Mouse (Mus musculus) hematopoietic stem cell, adult 5-6 weeks (primary cell): Measurements from ENCODE around the gene Cacna2d2. TPM values are rescaled to one million over a fixed set of nuclear protein-coding genes. Genes with fewer than 3 reads are reported as not detected.
"Not testable (repeated sequence)": the region's sequence is repeated elsewhere in the genome, so short reads cannot be mapped to it uniquely, and the experiment has no call there.

ENCODE experiments used
- ATAC-seq, 2 experiments: fragments of 125-278 bp in 1 of 2; replicated peaks in 1 of 2; 2 replicates each; pipeline ENCODE4 v1.8.0; 2016 to 2017; ENCODE audit warnings: inconsistent platforms in 2 of 2, mild to moderate bottlenecking in 2 of 2, moderate number of reproducible peaks in 2 of 2, low read depth in 1 of 2, moderate TSS enrichment in 1 of 2; ENCODE audit not compliant: low FRiP score in 2 of 2, poor library complexity in 2 of 2, severe bottlenecking in 2 of 2, insufficient read depth in 1 of 2, low TSS enrichment in 1 of 2
- total RNA-seq: library from RNA; stranded (forward); fragments of 172-1452, 232-1000 nt; gene quantifications from 2 replicates; pipeline ENCODE4 v1.2.3, GENCODE M21; 2017

The Cacna2d2 gene
- total RNA-seq, 1 experiment from 2014 or later = 1.8 TPM

DNA sequence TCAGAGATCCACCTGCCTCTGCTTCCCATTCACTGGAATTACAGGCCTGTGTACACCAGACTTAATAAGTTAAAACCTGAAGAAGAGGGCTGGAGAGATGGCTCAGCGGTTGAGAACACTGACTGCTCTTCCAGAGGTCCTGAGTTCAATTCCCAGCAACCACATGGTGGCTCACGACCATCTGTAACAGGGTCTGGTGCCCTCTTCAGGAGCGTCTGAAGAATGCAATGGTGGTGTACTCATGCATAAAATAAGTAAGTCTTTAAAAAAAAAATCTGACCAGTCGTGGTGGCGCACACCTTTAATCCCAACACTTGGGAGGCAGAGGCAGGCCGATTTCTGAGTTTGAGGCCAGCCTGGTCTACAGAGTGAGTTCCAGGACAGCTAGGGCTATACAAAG is 174.4 kb downstream of the Cacna2d2 start:
- ATAC-seq = not testable (repeated sequence)

DNA sequence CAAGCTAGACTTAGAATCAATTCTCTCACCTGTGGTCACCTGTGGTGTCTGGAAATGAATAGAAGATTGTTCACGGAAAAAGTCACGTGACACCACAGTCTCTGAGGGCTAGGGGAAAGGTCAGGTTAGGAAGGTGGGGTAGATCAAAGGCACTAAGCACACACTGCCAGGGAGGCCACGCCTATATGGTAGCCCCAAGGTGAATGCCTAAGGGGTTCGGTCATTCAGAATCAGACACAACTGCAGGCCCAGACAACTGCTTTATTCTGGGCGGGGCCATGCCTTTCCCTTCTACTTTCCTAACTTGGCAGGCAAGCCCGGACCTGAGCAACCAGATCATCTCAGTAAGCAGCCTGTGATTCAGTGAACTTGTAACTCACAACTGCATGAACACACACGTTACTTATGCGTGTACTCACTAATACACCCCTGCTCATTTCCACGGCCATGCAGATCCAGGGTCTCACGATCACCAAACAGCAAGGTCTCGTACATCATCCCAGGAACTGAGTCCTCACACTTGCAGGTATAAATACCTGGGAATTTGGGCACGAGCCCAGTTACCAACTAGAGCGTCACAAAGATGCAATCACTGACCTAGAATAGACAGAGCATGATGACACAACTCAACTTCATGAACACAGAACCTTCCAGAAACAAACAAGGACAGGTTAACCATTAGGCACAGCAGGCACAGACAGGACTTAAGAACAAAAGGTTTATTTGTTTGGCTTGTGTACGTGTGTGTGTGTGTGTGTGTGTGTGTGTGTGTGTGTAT is 176.4 kb downstream of the Cacna2d2 start:
- no peak for ATAC-seq

DNA sequence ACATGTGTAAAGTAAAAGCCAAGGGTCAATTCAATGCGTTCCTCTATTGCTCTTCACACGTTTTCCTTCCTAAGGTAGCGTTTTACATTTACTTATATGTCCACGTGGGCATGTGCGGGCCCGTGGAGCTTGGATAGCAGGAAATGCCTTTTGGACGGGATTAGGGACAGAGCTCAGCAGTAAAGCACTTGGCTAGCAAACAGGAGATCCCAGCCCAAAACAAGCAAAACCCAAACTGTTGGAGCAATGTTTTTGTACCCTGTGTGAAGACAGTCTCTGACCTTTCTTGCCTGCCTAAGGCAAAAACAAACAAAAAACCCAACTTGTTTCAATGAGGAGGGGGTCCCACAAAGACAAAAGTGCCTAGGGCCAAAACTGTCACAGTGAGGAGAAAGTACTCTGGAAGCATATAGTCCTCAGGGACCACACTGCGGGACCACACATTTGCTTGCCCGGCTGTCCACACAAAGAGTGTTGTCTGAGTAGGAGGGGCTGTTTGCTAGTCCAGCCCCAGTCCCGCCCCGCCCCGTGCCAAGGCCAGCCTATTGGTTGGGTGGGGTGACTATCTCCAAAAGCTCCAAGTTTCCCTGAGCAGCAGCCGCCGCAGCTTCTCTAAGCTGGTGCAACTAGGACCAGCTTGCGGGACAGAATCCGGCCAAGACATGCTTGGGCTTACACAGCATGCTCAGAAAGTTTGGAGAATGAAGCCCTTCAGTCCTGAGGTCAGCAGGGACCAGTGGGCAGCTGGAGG is 177.1 kb downstream of the Cacna2d2 start, which contains the start of gene Hyal1:
Gene Hyal1 (plus strand): TSS at position 571 of the 751 bp plus-strand sequence.
- peak; percentile 39 to 46; a peak in 2 of 4 replicates for ATAC-seq

DNA sequence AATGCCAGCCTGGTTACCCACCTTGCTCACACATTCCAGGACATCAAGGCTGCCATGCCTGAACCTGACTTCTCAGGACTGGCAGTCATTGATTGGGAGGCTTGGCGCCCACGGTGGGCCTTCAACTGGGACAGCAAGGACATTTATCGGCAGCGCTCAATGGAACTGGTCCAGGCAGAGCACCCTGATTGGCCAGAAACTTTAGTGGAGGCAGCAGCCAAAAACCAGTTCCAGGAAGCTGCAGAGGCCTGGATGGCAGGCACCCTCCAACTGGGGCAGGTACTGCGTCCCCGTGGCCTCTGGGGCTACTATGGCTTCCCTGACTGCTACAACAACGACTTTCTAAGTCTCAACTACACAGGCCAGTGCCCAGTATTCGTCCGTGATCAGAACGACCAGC is 178.5 kb downstream of the Cacna2d2 start:
- ATAC-seq = no peak

DNA sequence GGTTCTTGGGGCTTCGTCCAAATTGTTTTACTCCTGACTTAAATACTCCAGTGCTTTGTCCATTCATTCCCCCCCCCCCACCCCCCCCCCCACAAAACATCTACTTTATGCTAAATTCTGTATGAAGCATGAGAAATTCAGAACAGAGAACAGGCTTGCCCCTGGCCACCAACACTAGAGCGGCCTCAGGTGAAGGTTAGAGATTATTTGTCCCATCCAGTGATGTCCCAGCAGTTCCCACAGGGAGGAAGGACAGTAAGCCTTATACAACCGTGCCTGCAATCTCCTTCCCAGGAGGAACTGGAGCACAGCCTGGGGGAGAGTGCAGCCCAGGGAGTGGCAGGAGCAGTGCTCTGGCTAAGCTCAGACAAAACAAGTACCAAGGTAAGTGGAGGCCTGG is 179.2 kb downstream of the Cacna2d2 start, which contains the start of gene Naa80:
Gene Naa80 (plus strand): TSS at position 301 of the 400 bp plus-strand sequence.
- ATAC-seq = no peak

Other genes starting within 250 kb of the Cacna2d2 start
- gene Dock3, start 167.7 kb upstream of the Cacna2d2 start, total RNA-seq = 2.6 and 8.9 TPM in 2 replicates
- 62.0 and 62.6 TPM in 2 replicates for gene Mapkapk3, start 109.7 kb upstream of the Cacna2d2 start, total RNA-seq
- gene Cish, start 103.6 kb upstream of the Cacna2d2 start, total RNA-seq = 1.4 and 3.5 TPM in 2 replicates
- gene Hemk1, start 61.3 kb upstream of the Cacna2d2 start, total RNA-seq = 11.5 and 37.2 TPM in 2 replicates
- 0.25 and 0.50 TPM in 2 replicates for gene 6430571L13Rik, start 59.0 kb upstream of the Cacna2d2 start, total RNA-seq
- gene Tmem115, start 134.3 kb downstream of the Cacna2d2 start, total RNA-seq = 12.6 and 16.2 TPM in 2 replicates
- gene Cyb561d2, start 142.6 kb downstream of the Cacna2d2 start, total RNA-seq = 15.3 and 19.7 TPM in 2 replicates
- 5.9 and 27.5 TPM in 2 replicates for gene Nprl2, start 142.6 kb downstream of the Cacna2d2 start, total RNA-seq
- not detected in 2 replicates for gene Zmynd10, start 147.7 kb downstream of the Cacna2d2 start, total RNA-seq
- 36.3 and 47.8 TPM in 2 replicates for gene Rassf1, start 151.9 kb downstream of the Cacna2d2 start, total RNA-seq
- gene Tusc2, start 163.6 kb downstream of the Cacna2d2 start, total RNA-seq = 16.2 and 23.7 TPM in 2 replicates
- 4.0 and 4.2 TPM in 2 replicates for gene Hyal2, start 168.3 kb downstream of the Cacna2d2 start, total RNA-seq
- 4.1 and 5.2 TPM in 2 replicates for gene Hyal1, start 177.3 kb downstream of the Cacna2d2 start, total RNA-seq
- gene Naa80, start 179.3 kb downstream of the Cacna2d2 start, total RNA-seq = 12.2 and 12.7 TPM in 2 replicates
- gene Hyal3, start 181.2 kb downstream of the Cacna2d2 start, total RNA-seq = 0.35 and 3.9 TPM in 2 replicates
- gene Ifrd2, start 188.0 kb downstream of the Cacna2d2 start, total RNA-seq = 49.8 and 62.7 TPM in 2 replicates
- not detected in 2 replicates for gene Sema3b, start 209.6 kb downstream of the Cacna2d2 start, total RNA-seq
- gene Gnai2, start 235.8 kb downstream of the Cacna2d2 start, total RNA-seq = 345 and 415 TPM in 2 replicates